Mouse (Mus musculus) thymus, postnatal 0 days (tissue): ENCODE data around the gene 2610008E11Rik. TPM values are rescaled to one million over a fixed set of nuclear protein-coding genes. Genes with fewer than 3 reads are reported as not detected.
"Not testable (repeated sequence)": the region's sequence is repeated elsewhere in the genome, so short reads cannot be mapped to it uniquely, and the experiment has no call there.

Source experiments
- DNase-seq: peaks from one replicate; pipeline ENCODE4 v3.0.0-alpha.2; 2015; ENCODE audit warnings: low spot score
- polyA plus RNA-seq: library from polyadenylated mRNA; unstranded; fragments of >200 nt; fragmentation: Nextera tagmentation; extraction: Ambion mirVana; gene quantifications from 2 replicates; pipeline ENCODE4 v1.2.1, GENCODE M21; 2015

2610008E11Rik gene
- polyA plus RNA-seq, result 16.1 and 17.3 TPM in 2 replicates

GRCm38 (mm10) chr10:79097161-79097754 lies at the start of gene 2610008E11Rik:
TSS of gene 2610008E11Rik (minus strand) at chr10:79097600.
- DNase-seq, result peak; percentile 94

- DNase-seq, result peak; percentile 61
These were observed 18.9 kb upstream of the 2610008E11Rik start for GRCm38 (mm10) chr10:79116125-79116849.

- DNase-seq, result no peak
These were observed 17.7 kb upstream of the 2610008E11Rik start for GRCm38 (mm10) chr10:79115085-79115484.

- DNase-seq, result no peak
These were observed 13.1 kb upstream of the 2610008E11Rik start for GRCm38 (mm10) chr10:79110482-79110881.

- no peak for DNase-seq
These were observed 11.8 kb upstream of the 2610008E11Rik start for GRCm38 (mm10) chr10:79109156-79109555.

- DNase-seq, result no peak
These were observed 10.1 kb upstream of the 2610008E11Rik start for GRCm38 (mm10) chr10:79107531-79107930.

- no peak for DNase-seq
These were observed 9.2 kb upstream of the 2610008E11Rik start for GRCm38 (mm10) chr10:79106325-79107282.

GRCm38 (mm10) chr10:79096706-79097105 lies 694 bp downstream of the 2610008E11Rik start:
- DNase-seq, result peak; percentile 10

- DNase-seq, result no peak
These were observed 5.7 kb downstream of the 2610008E11Rik start for GRCm38 (mm10) chr10:79091731-79092130.

- no peak for DNase-seq
These were observed 8.4 kb downstream of the 2610008E11Rik start for GRCm38 (mm10) chr10:79089000-79089399.

GRCm38 (mm10) chr10:79086577-79086976 lies 10.8 kb downstream of the 2610008E11Rik start:
- no peak for DNase-seq

GRCm38 (mm10) chr10:79057370-79057769 lies 40.0 kb downstream of the 2610008E11Rik start:
- not testable (repeated sequence) for DNase-seq

GRCm38 (mm10) chr10:79042457-79042856 lies 54.9 kb downstream of the 2610008E11Rik start:
- DNase-seq, result not testable (repeated sequence)

GRCm38 (mm10) chr10:79028441-79028840 lies 69.0 kb downstream of the 2610008E11Rik start, which contains the start of gene Olfr57:
TSS of gene Olfr57 (plus strand) at chr10:79028741.
- no peak for DNase-seq

Other genes starting within 250 kb of the 2610008E11Rik start
- not detected in 2 replicates for gene Olfr1356, start 245.4 kb downstream of the 2610008E11Rik start, polyA plus RNA-seq
- not detected in 2 replicates for gene Olfr1355, start 222.1 kb downstream of the 2610008E11Rik start, polyA plus RNA-seq
- gene Olfr1354, start 184.4 kb downstream of the 2610008E11Rik start, polyA plus RNA-seq, result not detected in 2 replicates
- not detected in 2 replicates for gene Olfr8, start 147.0 kb downstream of the 2610008E11Rik start, polyA plus RNA-seq
- not detected in 2 replicates for gene Olfr1353, start 134.3 kb downstream of the 2610008E11Rik start, polyA plus RNA-seq
- gene Olfr1352, start 116.5 kb downstream of the 2610008E11Rik start, polyA plus RNA-seq, result not detected in 2 replicates
- not detected in 2 replicates for gene Olfr1351, start 85.1 kb downstream of the 2610008E11Rik start, polyA plus RNA-seq
- not detected in 2 replicates for gene Olfr57, start 68.9 kb downstream of the 2610008E11Rik start, polyA plus RNA-seq
- gene Vmn2r80, start 51.2 kb upstream of the 2610008E11Rik start, polyA plus RNA-seq, result not detected in 2 replicates
- gene Vmn2r81, start 150.1 kb upstream of the 2610008E11Rik start, polyA plus RNA-seq, result not detected in 2 replicates